Mouse (Mus musculus) forebrain, embryonic 11.5 days (tissue): ENCODE results near the gene Tubgcp6. TPM values are rescaled to one million over a fixed set of nuclear protein-coding genes. Genes with fewer than 3 reads are reported as not detected.

Experiments used
- ATAC-seq: fragments of 200-750 bp; cut with Nextera tagmentation; replicated peaks from 2 replicates; pipeline ENCODE4 v1.8.0; 2017; ENCODE audit warnings: moderate TSS enrichment; ENCODE audit not compliant: low FRiP score
- DNase-seq: peaks from one replicate; pipeline ENCODE4 v3.0.0-alpha.2; 2017; ENCODE audit warnings: low spot score
- H3K27ac ChIP-seq: fragments of 300-500 bp; sonication (generic); 2 replicates; pipeline ENCODE4 v1.5.1; 2014; ENCODE audit warnings: low read depth, low read length
- H3K27me3 ChIP-seq: fragments of 300-500 bp; sonication (generic); 2 replicates; pipeline ENCODE4 v1.6.1; 2014; ENCODE audit warnings: mild to moderate bottlenecking, low read length, mixed read lengths; ENCODE audit not compliant: control insufficient read depth, insufficient read depth
- H3K36me3 ChIP-seq: fragments of 300-500 bp; sonication (generic); 2 replicates; pipeline ENCODE4 v1.6.1; 2014; ENCODE audit warnings: mild to moderate bottlenecking, low read length, moderate library complexity, mixed read lengths; ENCODE audit not compliant: control insufficient read depth, insufficient read depth
- H3K4me1 ChIP-seq: fragments of 300-500 bp; sonication (generic); replicated peaks from 2 replicates; pipeline ENCODE4 v1.6.1; 2014; ENCODE audit warnings: low read length, mixed read lengths; ENCODE audit not compliant: control insufficient read depth, insufficient read depth
- H3K4me2 ChIP-seq: fragments of 300-500 bp; sonication (generic); 2 replicates; pipeline ENCODE4 v1.6.1; 2014; ENCODE audit warnings: low read depth, mild to moderate bottlenecking, low read length, moderate library complexity, mixed read lengths; ENCODE audit not compliant: severe bottlenecking
- H3K4me3 ChIP-seq: fragments of 300-500 bp; sonication (generic); 2 replicates; pipeline ENCODE4 v1.5.1; 2014; ENCODE audit warnings: low read depth, low read length
- H3K9ac ChIP-seq: fragments of 300-500 bp; sonication (generic); 2 replicates; pipeline ENCODE4 v1.6.1; 2014; ENCODE audit warnings: low read length
- H3K9me3 ChIP-seq: fragments of 300-500 bp; sonication (generic); 2 replicates; pipeline ENCODE4 v1.6.1; 2016; ENCODE audit warnings: low read length, mixed read lengths; ENCODE audit not compliant: control insufficient read depth
- WGBS: fragments of 180-500 bp; shearing (Covaris S2); extraction: QIAGEN DNeasy Blood & Tissue Kit; methylation state at CpG from one replicate; pipeline ENCODE4 v1.1.7; 2014; 5-methylcytosine and 5-hydroxymethylcytosine counted together
- polyA plus RNA-seq: library from polyadenylated mRNA; unstranded; fragments of >200 nt; fragmentation: Nextera tagmentation; extraction: Ambion mirVana; gene quantifications from 2 replicates; pipeline ENCODE4 v1.2.1, GENCODE M21; 2014

Tubgcp6 gene
- polyA plus RNA-seq, 1 experiment from 2014 or later = 24.2 TPM

GRCm38 (mm10) chr15:89088607-89089247 lies 34.2 kb downstream of the Tubgcp6 start, which contains the start of gene Selenoo:
TSS of gene Selenoo (plus strand) at chr15:89089084.
- 2% methylated on average over 38 of the region's 38 CpGs for WGBS
- peaks cover 3% of the 10 kb centered on the region; the same call in 1 of the 2 replicates for H3K36me3 ChIP-seq

GRCm38 (mm10) chr15:89084826-89085225 lies 38.1 kb downstream of the Tubgcp6 start:
- no peak overlapping the region for H3K9ac ChIP-seq
- no peaks in the 10 kb centered on the region for H3K27me3 ChIP-seq
- no peak for DNase-seq
- H3K9me3 ChIP-seq = no peaks in the 10 kb centered on the region
- H3K4me2 ChIP-seq = no peak overlapping the region
- no peak overlapping the region for H3K4me3 ChIP-seq
- peaks cover 2% of the 10 kb centered on the region; the same call in 1 of the 2 replicates for H3K36me3 ChIP-seq
- H3K4me1 ChIP-seq = peaks cover 3% of the 10 kb centered on the region; the same call in 1 of the 2 replicates
- 84% methylated on average over 2 of the region's 2 CpGs for WGBS
- ATAC-seq = no peak
- no peak overlapping the region for H3K27ac ChIP-seq

More at GRCm38 (mm10) chr15:89088607-89089247, 34.2 kb downstream of the Tubgcp6 start, which contains the start of gene Selenoo:
- 0 out of 2 replicates have a peak within 1 kb of the TSS, but pooled peaks have one; percentile 25 for H3K27ac ChIP-seq
- DNase-seq (peak; percentile 92), ATAC-seq (peak; percentile 92)
- no peaks in the 10 kb centered on the region for H3K9me3 ChIP-seq
- peak within 1 kb of the TSS; percentile 98 for H3K4me3 ChIP-seq
- H3K4me2 ChIP-seq = peak within 1 kb of the TSS; percentile 98
- peak within 1 kb of the TSS; percentile 90 for H3K9ac ChIP-seq
- H3K4me1 ChIP-seq = peaks cover 6% of the 10 kb centered on the region; the same call in 1 of the 2 replicates
- no peaks in the 10 kb centered on the region for H3K27me3 ChIP-seq

- no peak overlapping the region for H3K4me2 ChIP-seq
- no peaks in the 10 kb centered on the region for H3K9me3 ChIP-seq
- ATAC-seq (no peak), DNase-seq (no peak)
- peaks cover 2% of the 10 kb centered on the region; the same call in 1 of the 2 replicates for H3K36me3 ChIP-seq
- H3K9ac ChIP-seq = no peak overlapping the region
- H3K4me1 ChIP-seq = peaks cover 3% of the 10 kb centered on the region; the same call in 1 of the 2 replicates
- H3K27me3 ChIP-seq = no peaks in the 10 kb centered on the region
- WGBS = 95% methylated on average over 1 of the region's 1 CpGs
- no peak overlapping the region for H3K4me3 ChIP-seq
- no peak overlapping the region for H3K27ac ChIP-seq
Observed at GRCm38 (mm10) chr15:89083906-89084305, 39.0 kb downstream of the Tubgcp6 start.

GRCm38 (mm10) chr15:89078208-89078836 lies 44.6 kb downstream of the Tubgcp6 start:
- WGBS = 71% methylated on average over 9 of the region's 9 CpGs
- H3K4me1 ChIP-seq = peaks cover 16% of the 10 kb centered on the region
- no peak overlapping the region for H3K4me3 ChIP-seq
- H3K4me2 ChIP-seq = peak overlapping the region; percentile 11; the same call in 1 of the 2 replicates
- H3K9ac ChIP-seq = no peak overlapping the region
- no peak for DNase-seq
- no peaks in the 10 kb centered on the region for H3K27me3 ChIP-seq
- H3K9me3 ChIP-seq = no peaks in the 10 kb centered on the region
- H3K27ac ChIP-seq = no peak overlapping the region
- ATAC-seq = no peak
- H3K36me3 ChIP-seq = no peaks in the 10 kb centered on the region; the same call in 1 of the 2 replicates

GRCm38 (mm10) chr15:89076156-89076731 lies 46.7 kb downstream of the Tubgcp6 start:
- no peaks in the 10 kb centered on the region for H3K9me3 ChIP-seq
- peak; percentile 38 for ATAC-seq
- H3K27ac ChIP-seq = peak overlapping the region; percentile 57
- DNase-seq = no peak
- H3K4me3 ChIP-seq = peak overlapping the region; percentile 85
- H3K4me1 ChIP-seq = peaks cover 16% of the 10 kb centered on the region
- H3K4me2 ChIP-seq = peak overlapping the region; percentile 90
- under 1% methylated on average over 30 of the region's 39 CpGs for WGBS
- no peaks in the 10 kb centered on the region; the same call in 1 of the 2 replicates for H3K36me3 ChIP-seq
- H3K9ac ChIP-seq = peak overlapping the region; percentile 83
- H3K27me3 ChIP-seq = no peaks in the 10 kb centered on the region

GRCm38 (mm10) chr15:89075478-89076147 lies 47.3 kb downstream of the Tubgcp6 start:
- ATAC-seq = peak; percentile 88
- 1% methylated on average over 32 of the region's 59 CpGs for WGBS
- no peaks in the 10 kb centered on the region for H3K27me3 ChIP-seq
- H3K27ac ChIP-seq = peak overlapping the region; percentile 71
- peak overlapping the region; percentile 85 for H3K4me3 ChIP-seq
- H3K9me3 ChIP-seq = no peaks in the 10 kb centered on the region
- peaks cover 16% of the 10 kb centered on the region for H3K4me1 ChIP-seq
- H3K9ac ChIP-seq = peak overlapping the region; percentile 83
- peak overlapping the region; percentile 90 for H3K4me2 ChIP-seq
- no peaks in the 10 kb centered on the region for H3K36me3 ChIP-seq
- DNase-seq = peak; percentile 95

- ATAC-seq (peak; percentile 8), DNase-seq (no peak)
- WGBS = 20% methylated on average over 11 of the region's 11 CpGs
- Histone ChIP-seq H3K27me3 (no peaks in the 10 kb centered on the region), H3K4me2 (peak within 1 kb of the TSS; percentile 90), H3K4me3 (peak within 1 kb of the TSS; percentile 85), H3K9me3 (no peaks in the 10 kb centered on the region), H3K9ac (peak within 1 kb of the TSS; percentile 83), H3K27ac (peak within 1 kb of the TSS; percentile 71), H3K36me3 (no peaks in the 10 kb centered on the region), H3K4me1 (peaks cover 16% of the 10 kb centered on the region)
Observed at GRCm38 (mm10) chr15:89074613-89075477, 48.1 kb downstream of the Tubgcp6 start, which contains the start of gene Trabd. TSS of gene Trabd (plus strand) at chr15:89075124.
